In genomic region chr1:168332056-168332455, GRCm38 (mm10) we compare ENCODE assay signal across 18 mouse cellular contexts.
"Had no signal": no experiment of that assay in that cellular context is flagged by ENCODE, and none has a peak within 500 bp of the region (broad histone marks: within the 10 kb centered on the region; RNA-seq: fewer than 3 reads in every experiment).

No protein-coding gene starts in this region.

- H3K27ac ChIP-seq: midbrain, embryonic 12.5 days; neural tube, embryonic 13.5 days; neural tube, embryonic 15.5 days had no signal

- H3K36me3 ChIP-seq: neural tube, embryonic 15.5 days had no signal

- H3K9ac ChIP-seq: lung, embryonic 14.5 days; midbrain, embryonic 12.5 days; neural tube, embryonic 13.5 days; neural tube, embryonic 15.5 days had no signal

- DNase-seq: lung, embryonic 14.5 days; lung, postnatal 10 days; lung, postnatal 4 days; midbrain, embryonic 14.5 days; retina, postnatal 1 day; right cerebral cortex, adult 18-20 months; right cerebral cortex, postnatal 25 days; right cerebral cortex, postnatal 4 days; spleen, adult 18-20 months; thymus, adult 18-20 months; thymus, postnatal 14 days; thymus, postnatal 36 days had no signal

- H3K27me3 ChIP-seq: midbrain, embryonic 12.5 days; neural tube, embryonic 13.5 days; neural tube, embryonic 15.5 days had no signal

- H3K4me3 ChIP-seq: midbrain, embryonic 10.5 days; midbrain, embryonic 12.5 days; myocyte; neural tube, embryonic 13.5 days; neural tube, embryonic 15.5 days had no signal

- ATAC-seq: midbrain, embryonic 16.5 days had no signal

- H3K4me2 ChIP-seq: lung, embryonic 14.5 days; midbrain, embryonic 12.5 days; neural tube, embryonic 13.5 days; neural tube, embryonic 15.5 days had no signal

- H3K9me3 ChIP-seq: midbrain, embryonic 12.5 days; neural tube, embryonic 13.5 days; neural tube, embryonic 15.5 days had no signal
